Comparison of ENCODE assay signal across 7 mouse cellular contexts in the genomic region with DNA sequence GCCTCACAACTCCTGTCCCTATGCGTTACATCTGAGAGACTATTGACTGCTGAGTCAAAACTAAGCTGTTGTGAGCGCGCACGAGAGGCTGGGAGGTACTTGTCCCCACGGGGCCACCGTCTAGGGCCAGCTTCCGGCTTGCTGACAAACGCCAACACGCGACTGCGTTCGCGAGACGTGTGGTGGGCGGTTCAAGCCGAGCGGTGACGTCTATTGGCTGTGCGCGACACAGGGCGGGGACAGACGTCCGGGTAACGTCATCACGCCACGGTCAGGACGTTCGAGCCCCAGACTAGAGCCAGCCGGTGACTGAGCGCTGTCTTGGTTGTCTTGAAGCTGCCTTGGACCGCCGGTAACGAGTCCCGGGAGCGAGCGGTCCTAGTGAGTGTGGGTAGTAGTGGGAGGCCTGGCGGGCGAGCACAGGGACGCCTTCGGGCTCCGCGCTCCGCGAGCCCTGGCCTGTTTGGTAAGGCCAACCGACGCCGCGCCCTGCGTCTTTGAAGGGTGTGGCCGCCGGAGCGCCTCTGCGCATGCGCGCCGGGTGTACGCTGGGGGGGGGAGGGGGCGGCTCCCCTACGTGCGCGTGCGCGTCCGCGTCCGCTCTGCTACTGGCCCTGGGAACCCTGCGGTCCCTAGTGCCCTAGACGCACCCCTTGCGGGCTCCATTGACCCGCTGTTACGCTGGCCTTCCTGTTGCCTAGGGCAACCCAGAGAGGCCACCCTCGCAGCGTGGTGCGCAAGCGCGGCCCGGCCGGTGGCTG. TPM values are rescaled to one million over a fixed set of nuclear protein-coding genes. Genes with fewer than 3 reads are reported as not detected.
DNase-seq lines count a peak whose midpoint lies in the region; ATAC-seq lines count a peak whose summit lies in the region.

Gene Leng8 (plus strand): TSS at position 269 of the 761 bp plus-strand sequence.

- peak within 1 kb of the TSS; percentile 91 for H3K4me3 ChIP-seq in intestine, embryonic 16.5 days (ENCODE audit: low read length)
- peak within 1 kb of the TSS; percentile 78 for H3K4me3 ChIP-seq in midbrain, embryonic 11.5 days (ENCODE audit: low read depth, low read length)

- WGBS in intestine, embryonic 16.5 days: under 1% methylated on average over 77 of the region's 78 CpGs
- under 1% methylated on average over 77 of the region's 78 CpGs for WGBS in midbrain, embryonic 11.5 days

- intact Hi-C loops in left cerebral cortex, postnatal 36 days (cut with DNase I): loop anchor here (2.0 kb wide), 1 partner anchor 14 kb away; no protein-coding TSS in a partner anchor

- peak within 1 kb of the TSS; percentile 89 for H3K4me2 ChIP-seq in intestine, embryonic 16.5 days (ENCODE audit: low read depth, low read length)
- peak within 1 kb of the TSS; percentile 85 for H3K4me2 ChIP-seq in midbrain, embryonic 11.5 days

- H3K9ac ChIP-seq in intestine, embryonic 16.5 days (ENCODE audit: low read depth, low read length): peak within 1 kb of the TSS; percentile 81
- peak within 1 kb of the TSS; percentile 85 for H3K9ac ChIP-seq in midbrain, embryonic 11.5 days (ENCODE audit: low read length)

- no peaks in the 10 kb centered on the region for H3K27me3 ChIP-seq in intestine, embryonic 16.5 days (replicated peaks; ENCODE audit: control insufficient read depth, insufficient read depth, low read length)
- no peaks in the 10 kb centered on the region for H3K27me3 ChIP-seq in midbrain, embryonic 11.5 days (ENCODE audit: control insufficient read depth, insufficient read depth, low read length)

- ATAC-seq in intestine, embryonic 16.5 days: peak; percentile 99
- peak; percentile 99 for ATAC-seq in midbrain, embryonic 11.5 days (ENCODE audit: low FRiP score)

- peak; percentile 99 for DNase-seq in adrenal gland, adult 8-10 months
- peak; percentile 98 for DNase-seq in embryo, embryonic 9.5 days (ENCODE audit: extremely low spot score)
- DNase-seq in gastrocnemius, postnatal 4 days (ENCODE audit: low spot score in 2 of 2): peak; percentile 92 to 98
- peak; percentile 100 for DNase-seq in left cerebral cortex, postnatal 36 days (ENCODE audit: low spot score in 2 of 2)
- peak; percentile 99 for DNase-seq in midbrain, embryonic 11.5 days (ENCODE audit: low spot score, missing footprints)
- DNase-seq in skeletal muscle tissue, adult 2 months (ENCODE audit: low read depth, low spot score): peak; percentile 99

- H3K36me3 ChIP-seq in intestine, embryonic 16.5 days (ENCODE audit: control insufficient read depth, insufficient read depth, low read length): peaks cover 16% of the 10 kb centered on the region
- peaks cover 30% of the 10 kb centered on the region for H3K36me3 ChIP-seq in midbrain, embryonic 11.5 days (ENCODE audit: control insufficient read depth, insufficient read depth, low read length)

- H3K4me1 ChIP-seq in intestine, embryonic 16.5 days (ENCODE audit: control insufficient read depth, insufficient read depth, low read length): peaks cover 7% of the 10 kb centered on the region
- peaks cover 7% of the 10 kb centered on the region for H3K4me1 ChIP-seq in midbrain, embryonic 11.5 days (ENCODE audit: control insufficient read depth, insufficient read depth, low read length)

- peak within 1 kb of the TSS; percentile 88 for H3K27ac ChIP-seq in intestine, embryonic 16.5 days (ENCODE audit: low read length)
- peak within 1 kb of the TSS; percentile 86 for H3K27ac ChIP-seq in midbrain, embryonic 11.5 days (ENCODE audit: low read depth, low read length)

- H3K9me3 ChIP-seq in intestine, embryonic 16.5 days (ENCODE audit: control insufficient read depth, low read length): no peaks in the 10 kb centered on the region
- no peaks in the 10 kb centered on the region for H3K9me3 ChIP-seq in midbrain, embryonic 11.5 days (ENCODE audit: control insufficient read depth, low read length)

RNA-seq across cellular contexts. Expression of gene Leng8, which starts in this region (rescaled TPM):
- total RNA-seq in adrenal gland, adult 8-10 months (2022): 100 to 1,000 TPM in 3 of 4 experiments, 10 to 100 TPM in 1; 83.9 to 238 (median 155) TPM
- 10 to 100 TPM; 62.4 to 86.4 TPM for total RNA-seq in gastrocnemius, postnatal 4 days (2021)
- polyA plus RNA-seq in intestine, embryonic 16.5 days (2015; fragmentation: Nextera tagmentation; extraction: Ambion mirVana): 35.5 and 40.3 TPM in 2 replicates
- total RNA-seq in left cerebral cortex, postnatal 36 days (2021): 100 to 1,000 TPM in 1 of 2 experiments, 10 to 100 TPM in 1; 95.5 to 201 TPM
- 44.4 and 45.6 TPM in 2 replicates for polyA plus RNA-seq in midbrain, embryonic 11.5 days (2014; fragmentation: Nextera tagmentation; extraction: Ambion mirVana)

Comparison
In these comparisons a context has a peak if more than half of its experiments do, and no peak if none do; other contexts are left out.
1. Peak in every context shown above with its lines: DNase-seq, ATAC-seq, H3K4me3 ChIP-seq and H3K27ac ChIP-seq.